Mouse (Mus musculus) hematopoietic stem cell, adult 5-6 weeks (primary cell): ENCODE data around the gene Odaph. TPM values are rescaled to one million over a fixed set of nuclear protein-coding genes. Genes with fewer than 3 reads are reported as not detected.

Experiments
- total RNA-seq: library from RNA; stranded (forward); fragments of 172-1452, 232-1000 nt; gene quantifications from 2 replicates; pipeline ENCODE4 v1.2.3, GENCODE M21; 2017

Gene Odaph
- total RNA-seq, 1 experiment from 2014 or later: not detected

Other genes with a start within 250 kb of the Odaph start
- 48.3 and 56.4 TPM in 2 replicates for gene Rchy1, start 24.4 kb upstream of the Odaph start, total RNA-seq
- gene Cdkl2, start 56.4 kb downstream of the Odaph start, total RNA-seq: 0.81 TPM in 1 of 2 replicates, not detected in the other
- 131 and 135 TPM in 2 replicates for gene G3bp2, start 96.2 kb downstream of the Odaph start, total RNA-seq
- 9.9 and 21.3 TPM in 2 replicates for gene Uso1, start 150.5 kb downstream of the Odaph start, total RNA-seq
- gene U90926, start 227.9 kb downstream of the Odaph start, total RNA-seq: not detected in 2 replicates